Mouse (Mus musculus): ENCODE data around the gene Fam53b. TPM values are rescaled to one million over a fixed set of nuclear protein-coding genes. Genes with fewer than 3 reads are reported as not detected.
A peak's percentile ranks its signal among the peaks of the same experiment; 100 is the strongest.

The Fam53b gene
- polyA plus RNA-seq, 1 experiment: 26.5 TPM

- TF ChIP-seq TCF12 (IDR thresholded peaks at IDR 0.05; ENCODE audit: insufficient read depth, poor library complexity, severe bottlenecking) (no peak), POLR2AphosphoS2 (IDR thresholded peaks at IDR 0.05; ENCODE audit: insufficient read length, low read depth) (peak; percentile 25), E2F4 (IDR thresholded peaks at IDR 0.05; ENCODE audit: insufficient read depth) (no peak), REST (IDR thresholded peaks at IDR 0.05; ENCODE audit: insufficient read depth, insufficient read length) (no peak), POLR2A (IDR thresholded peaks at IDR 0.05; ENCODE audit: insufficient read length, low read depth) (peak; percentile 62), MAX (IDR thresholded peaks at IDR 0.05; ENCODE audit: low read depth) (peak; percentile 51), SRF (IDR thresholded peaks at IDR 0.05; ENCODE audit: control insufficient read depth, insufficient read length, low read depth) (no peak), CEBPB (IDR thresholded peaks at IDR 0.05; ENCODE audit: insufficient read depth, poor library complexity, severe bottlenecking) (no peak), MYOG (IDR thresholded peaks at IDR 0.05; ENCODE audit: control insufficient read depth in 1 of 3, insufficient read depth in 1 of 3, insufficient read length in 2 of 3, low read depth in 2 of 3) (peak in 2 of 3 experiments; percentile 37 to 86), MYOD1 (IDR thresholded peaks at IDR 0.05; ENCODE audit: control insufficient read depth in 1 of 3, insufficient read length in 2 of 3, low read depth in 2 of 3) (peak in 2 of 3 experiments; percentile 54 to 74), USF1 (IDR thresholded peaks at IDR 0.05; ENCODE audit: low read depth) (peak; percentile 66), TCF3 (IDR thresholded peaks at IDR 0.05; ENCODE audit: insufficient read length, low read depth) (no peak)
- peak overlapping the region; percentile 46 for H3K4me2 ChIP-seq (ENCODE audit: low read depth)
- H3ac ChIP-seq (ENCODE audit: control insufficient read depth, insufficient read length): no peak overlapping the region
These were observed 89.8 kb downstream of the Fam53b start for GRCm38 (mm10) chr7:132723906-132724305.

GRCm38 (mm10) chr7:132722401-132723370, 91.0 kb downstream of the Fam53b start:
- no peaks in the 10 kb centered on the region for H3K79me2 ChIP-seq (ENCODE audit: control insufficient read depth, insufficient read depth)
- H3K36me3 ChIP-seq (ENCODE audit: control insufficient read depth, insufficient read depth): no peaks in the 10 kb centered on the region
- H3K4me3 ChIP-seq: no peak overlapping the region
- H3ac ChIP-seq (ENCODE audit: control insufficient read depth, insufficient read length): no peak overlapping the region
- H3K27me3 ChIP-seq (ENCODE audit: control insufficient read depth, insufficient read depth, insufficient read length): no peaks in the 10 kb centered on the region
- peak overlapping the region; percentile 46 for H3K4me2 ChIP-seq (ENCODE audit: low read depth)
- TF ChIP-seq USF1 (IDR thresholded peaks at IDR 0.05; ENCODE audit: low read depth) (no peak), MYOG (IDR thresholded peaks at IDR 0.05; ENCODE audit: control insufficient read depth in 1 of 3, insufficient read depth in 1 of 3, insufficient read length in 2 of 3, low read depth in 2 of 3) (peak in 1 of 3 experiments; percentile 17), E2F4 (IDR thresholded peaks at IDR 0.05; ENCODE audit: insufficient read depth) (no peak), MYOD1 (IDR thresholded peaks at IDR 0.05; ENCODE audit: control insufficient read depth in 1 of 3, insufficient read length in 2 of 3, low read depth in 2 of 3) (peak in 1 of 3 experiments; percentile 14), CEBPB (IDR thresholded peaks at IDR 0.05; ENCODE audit: insufficient read depth, poor library complexity, severe bottlenecking) (no peak), REST (IDR thresholded peaks at IDR 0.05; ENCODE audit: insufficient read depth, insufficient read length) (no peak), MAX (IDR thresholded peaks at IDR 0.05; ENCODE audit: low read depth) (no peak)

More at GRCm38 (mm10) chr7:132723906-132724305, 89.8 kb downstream of the Fam53b start:
- Histone ChIP-seq H3K4me3 (no peak overlapping the region), H3K36me3 (ENCODE audit: control insufficient read depth, insufficient read depth) (no peaks in the 10 kb centered on the region), H3K27me3 (ENCODE audit: control insufficient read depth, insufficient read depth, insufficient read length) (no peaks in the 10 kb centered on the region), H3K79me2 (ENCODE audit: control insufficient read depth, insufficient read depth) (no peaks in the 10 kb centered on the region)

- Histone ChIP-seq H3K4me2 (ENCODE audit: low read depth) (peak overlapping the region; percentile 58), H3ac (ENCODE audit: control insufficient read depth, insufficient read length) (no peak overlapping the region), H3K27me3 (ENCODE audit: control insufficient read depth, insufficient read depth, insufficient read length) (no peaks in the 10 kb centered on the region), H3K36me3 (ENCODE audit: control insufficient read depth, insufficient read depth) (no peaks in the 10 kb centered on the region), H3K79me2 (ENCODE audit: control insufficient read depth, insufficient read depth) (no peaks in the 10 kb centered on the region), H3K4me3 (peak overlapping the region; percentile 11)
- TF ChIP-seq TCF3 (IDR thresholded peaks at IDR 0.05; ENCODE audit: insufficient read length, low read depth) (peak; percentile 66), MYOD1 (IDR thresholded peaks at IDR 0.05; ENCODE audit: control insufficient read depth in 1 of 3, insufficient read length in 2 of 3, low read depth in 2 of 3) (peak in 2 of 3 experiments; percentile 89 to 97), MAX (IDR thresholded peaks at IDR 0.05; ENCODE audit: low read depth) (no peak), E2F4 (IDR thresholded peaks at IDR 0.05; ENCODE audit: insufficient read depth) (no peak), SRF (IDR thresholded peaks at IDR 0.05; ENCODE audit: control insufficient read depth, insufficient read length, low read depth) (no peak), TCF12 (IDR thresholded peaks at IDR 0.05; ENCODE audit: insufficient read depth, poor library complexity, severe bottlenecking) (peak; percentile 92), POLR2AphosphoS2 (IDR thresholded peaks at IDR 0.05; ENCODE audit: insufficient read length, low read depth) (peak; percentile 27), CEBPB (IDR thresholded peaks at IDR 0.05; ENCODE audit: insufficient read depth, poor library complexity, severe bottlenecking) (no peak), POLR2A (IDR thresholded peaks at IDR 0.05; ENCODE audit: insufficient read length, low read depth) (peak; percentile 21), MYOG (IDR thresholded peaks at IDR 0.05; ENCODE audit: control insufficient read depth in 1 of 3, insufficient read depth in 1 of 3, insufficient read length in 2 of 3, low read depth in 2 of 3) (peak in 2 of 3 experiments; percentile 90 to 94)
These were observed 93.1 kb downstream of the Fam53b start for GRCm38 (mm10) chr7:132720562-132720961.

GRCm38 (mm10) chr7:132719570-132719969, 94.1 kb downstream of the Fam53b start:
- H3K4me3 ChIP-seq: peak overlapping the region; percentile 11
- H3K36me3 ChIP-seq (ENCODE audit: control insufficient read depth, insufficient read depth): no peaks in the 10 kb centered on the region
- TF ChIP-seq TCF12 (IDR thresholded peaks at IDR 0.05; ENCODE audit: insufficient read depth, poor library complexity, severe bottlenecking): peak; percentile 35
- peak; percentile 65 for TF ChIP-seq POLR2A (IDR thresholded peaks at IDR 0.05; ENCODE audit: insufficient read length, low read depth)
- TF ChIP-seq MYOG (IDR thresholded peaks at IDR 0.05; ENCODE audit: control insufficient read depth in 1 of 3, insufficient read depth in 1 of 3, insufficient read length in 2 of 3, low read depth in 2 of 3): peak in 2 of 3 experiments; percentile 17 to 86
- TF ChIP-seq POLR2AphosphoS2 (IDR thresholded peaks at IDR 0.05; ENCODE audit: insufficient read length, low read depth): peak; percentile 81
- TF ChIP-seq CEBPB (IDR thresholded peaks at IDR 0.05; ENCODE audit: insufficient read depth, poor library complexity, severe bottlenecking): no peak
- no peak for TF ChIP-seq REST (IDR thresholded peaks at IDR 0.05; ENCODE audit: insufficient read depth, insufficient read length)
- peak in 2 of 3 experiments; percentile 26 to 71 for TF ChIP-seq MYOD1 (IDR thresholded peaks at IDR 0.05; ENCODE audit: control insufficient read depth in 1 of 3, insufficient read length in 2 of 3, low read depth in 2 of 3)
- H3K27me3 ChIP-seq (ENCODE audit: control insufficient read depth, insufficient read depth, insufficient read length): no peaks in the 10 kb centered on the region
- H3K79me2 ChIP-seq (ENCODE audit: control insufficient read depth, insufficient read depth): no peaks in the 10 kb centered on the region
- H3K4me2 ChIP-seq (ENCODE audit: low read depth): peak overlapping the region; percentile 58
- H3ac ChIP-seq (ENCODE audit: control insufficient read depth, insufficient read length): no peak overlapping the region
